Mouse (Mus musculus): ENCODE results near the gene 1700018F24Rik. TPM values are rescaled to one million over a fixed set of nuclear protein-coding genes. Genes with fewer than 3 reads are reported as not detected.

The 1700018F24Rik gene
- total RNA-seq (2023): not detected

DNA sequence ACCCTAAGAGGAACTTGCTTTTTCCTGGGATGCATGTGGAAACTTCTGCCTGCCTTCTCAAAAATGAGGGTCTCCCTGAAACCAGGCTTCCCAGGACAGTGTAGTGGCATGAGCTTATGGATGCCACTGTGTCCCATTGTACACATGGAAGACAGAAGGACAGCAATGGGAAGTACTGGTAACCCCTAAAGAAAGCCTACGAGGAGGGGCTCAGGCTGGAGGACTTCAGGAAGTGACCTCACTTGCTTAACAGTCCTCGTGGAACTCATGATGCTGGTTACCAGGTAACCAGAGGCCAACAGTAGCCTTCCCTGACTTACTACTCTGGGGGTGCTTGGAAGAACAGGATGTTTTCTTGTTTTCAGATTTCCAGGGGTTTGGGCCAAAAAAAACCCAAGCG, at the start of gene 1700018F24Rik:
1700018F24Rik (plus strand) TSS at position 301 of the 400 bp plus-strand sequence.

DNA sequence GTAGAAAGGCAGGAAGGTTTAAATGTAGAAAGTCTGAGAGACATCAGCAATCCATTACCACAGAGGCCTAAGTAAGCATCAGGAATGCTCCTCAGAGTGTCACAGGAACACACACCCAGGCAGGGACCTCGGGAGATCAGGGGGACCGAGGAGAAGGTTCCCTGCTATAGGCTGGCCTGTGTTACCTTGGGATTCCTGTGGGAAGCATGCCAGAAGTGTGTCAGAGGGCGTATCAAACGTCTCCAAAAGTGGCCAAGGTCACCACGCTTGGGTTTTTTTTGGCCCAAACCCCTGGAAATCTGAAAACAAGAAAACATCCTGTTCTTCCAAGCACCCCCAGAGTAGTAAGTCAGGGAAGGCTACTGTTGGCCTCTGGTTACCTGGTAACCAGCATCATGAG, 10.4 kb upstream of the 1700018F24Rik start, which contains the start of gene Gm4871:
Gm4871 (minus strand) TSS at position 364 of the 400 bp plus-strand sequence.

GRCm38 (mm10) chr5:145083632-145084451, 41.1 kb downstream of the 1700018F24Rik start, which contains the start of the genes Arpc1a and Kpna7:
Gene Arpc1a, plus strand, starts transcription at chr5:145083830.
Gene Kpna7, minus strand, starts transcription at chr5:145084030.

Other genes starting within 250 kb of the 1700018F24Rik start
- 10 to 100 TPM; 20.4 to 24.0 TPM for gene Smurf1, start 77.1 kb upstream of the 1700018F24Rik start, total RNA-seq (2023)
- not detected for gene Gm4871, start 10.2 kb upstream of the 1700018F24Rik start, total RNA-seq (2023)
- 10 to 100 TPM; 82.2 to 82.9 TPM for gene Arpc1a, start 40.8 kb downstream of the 1700018F24Rik start, total RNA-seq (2023)
- gene Kpna7, start 41.0 kb downstream of the 1700018F24Rik start, total RNA-seq (2023): not detected
- 1,000 to 10,000 TPM; 1,041 to 1,090 TPM for gene Arpc1b, start 71.2 kb downstream of the 1700018F24Rik start, total RNA-seq (2023)
- gene Pdap1, start 97.2 kb downstream of the 1700018F24Rik start, total RNA-seq (2023): 10 to 100 TPM; 31.8 to 52.5 TPM
- gene Bud31, start 97.4 kb downstream of the 1700018F24Rik start, total RNA-seq (2023): 100 to 1,000 TPM; 107 to 112 TPM
- 10 to 100 TPM; 12.3 to 14.1 TPM for gene Ptcd1, start 124.1 kb downstream of the 1700018F24Rik start, total RNA-seq (2023)
- 10 to 100 TPM; 33.2 to 38.2 TPM for gene Cpsf4, start 124.2 kb downstream of the 1700018F24Rik start, total RNA-seq (2023)
- gene Atp5j2, start 149.1 kb downstream of the 1700018F24Rik start, total RNA-seq (2023): 100 to 1,000 TPM; 111 to 147 TPM
- 10 to 100 TPM; 18.3 to 21.6 TPM for gene Zkscan14, start 158.9 kb downstream of the 1700018F24Rik start, total RNA-seq (2023)
- gene Zkscan5, start 161.6 kb downstream of the 1700018F24Rik start, total RNA-seq (2023): 1 to 10 TPM; 5.4 to 5.9 TPM
- gene Zfp655, start 188.7 kb downstream of the 1700018F24Rik start, total RNA-seq (2023): 100 to 1,000 TPM; 103 to 118 TPM
- gene Zscan25, start 237.5 kb downstream of the 1700018F24Rik start, total RNA-seq (2023): 10 to 100 TPM; 14.0 to 18.3 TPM

Measured in monocyte, adult 59 days (primary cell).